Mouse (Mus musculus) stomach, embryonic 16.5 days (tissue): ENCODE results near the gene Mphosph10. TPM values are rescaled to one million over a fixed set of nuclear protein-coding genes. Genes with fewer than 3 reads are reported as not detected.

ENCODE experiments used
- ATAC-seq: fragments of 200-750 bp; cut with Nextera tagmentation; 2 replicates; pipeline ENCODE4 v1.8.0; 2017; ENCODE audit warnings: moderate number of reproducible peaks, moderate TSS enrichment; ENCODE audit not compliant: insufficient read depth, low FRiP score
- H3K27ac ChIP-seq: fragments of 300-500 bp; sonication (generic); 2 replicates; pipeline ENCODE4 v1.5.1; 2014; ENCODE audit warnings: low read length
- H3K27me3 ChIP-seq: fragments of 300-500 bp; sonication (generic); 2 replicates; pipeline ENCODE4 v1.6.1; 2014; ENCODE audit warnings: low read length, control low read depth, mixed read lengths; ENCODE audit not compliant: control insufficient read depth, insufficient read depth
- H3K36me3 ChIP-seq: fragments of 300-500 bp; sonication (generic); 2 replicates; pipeline ENCODE4 v1.6.1; 2014; ENCODE audit warnings: low read length; ENCODE audit not compliant: control insufficient read depth, insufficient read depth
- H3K4me1 ChIP-seq: fragments of 300-500 bp; sonication (generic); 2 replicates; pipeline ENCODE4 v1.6.1; 2014; ENCODE audit warnings: low read length, control low read depth, mixed read lengths; ENCODE audit not compliant: control insufficient read depth, insufficient read depth
- H3K4me2 ChIP-seq: fragments of 300-500 bp; sonication (generic); 2 replicates; pipeline ENCODE4 v1.6.1; 2014; ENCODE audit warnings: low read depth, low read length, mixed read lengths
- H3K4me3 ChIP-seq: fragments of 300-500 bp; sonication (generic); replicated peaks from 2 replicates; pipeline ENCODE4 v1.5.1; 2014; ENCODE audit warnings: mild to moderate bottlenecking, low read length
- H3K9ac ChIP-seq: fragments of 300-500 bp; sonication (generic); 2 replicates; pipeline ENCODE4 v1.6.1; 2014; ENCODE audit warnings: low read length
- H3K9me3 ChIP-seq: fragments of 300-500 bp; sonication (generic); replicated peaks from 2 replicates; pipeline ENCODE4 v1.6.1; 2016; ENCODE audit warnings: low read length, control low read depth; ENCODE audit not compliant: control insufficient read depth
- WGBS: fragments of 180-500 bp; shearing (Covaris S2); extraction: QIAGEN DNeasy Blood & Tissue Kit; methylation state at CpG from one replicate; pipeline ENCODE4 v1.1.7; 2014; 5-methylcytosine and 5-hydroxymethylcytosine counted together
- polyA plus RNA-seq: library from polyadenylated mRNA; unstranded; fragments of >200 nt; fragmentation: Nextera tagmentation; extraction: Ambion mirVana; gene quantifications from 2 replicates; pipeline ENCODE4 v1.2.1, GENCODE M21; 2015

The Mphosph10 gene
- polyA plus RNA-seq, 1 experiment from 2014 or later, result 43.9 TPM

DNA sequence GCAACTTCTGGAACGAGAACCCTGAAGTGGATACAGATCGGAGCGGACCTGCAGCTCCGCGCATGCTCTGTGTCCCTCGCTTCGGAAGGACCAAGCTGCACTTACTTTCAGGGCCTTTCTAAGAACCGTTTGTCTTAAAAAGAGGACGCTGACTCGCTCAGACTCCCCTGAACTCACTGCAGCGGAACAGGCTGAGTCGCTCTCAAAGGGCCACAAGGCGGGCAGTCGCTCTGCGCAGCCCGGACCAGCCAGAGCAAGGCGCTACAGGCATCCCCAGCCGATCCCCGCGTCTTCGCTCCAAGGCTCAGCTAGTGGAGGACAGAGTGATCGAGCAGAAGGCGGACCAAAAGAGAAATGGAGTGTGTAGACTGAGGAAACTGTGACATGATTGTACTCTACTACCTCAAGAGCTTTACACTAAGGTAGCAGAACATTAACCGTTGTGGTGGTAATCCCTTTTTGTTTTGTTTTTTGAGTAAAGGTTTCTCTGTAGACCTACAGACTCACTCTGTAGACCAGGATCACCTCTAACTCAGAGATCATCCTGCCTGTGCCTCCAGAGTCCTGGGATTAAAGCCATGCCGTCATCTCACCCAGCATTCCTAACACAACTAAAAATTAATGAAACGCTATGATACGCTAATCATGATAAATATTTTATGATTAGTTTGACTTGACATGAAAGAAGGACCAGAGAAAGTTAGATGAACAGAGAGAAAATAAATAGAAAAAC, 18.1 kb downstream of the Mphosph10 start, which contains the start of gene Fan1:
TSS of gene Fan1 (minus strand) at position 266 of the 733 bp plus-strand sequence.
- 3% methylated on average over 27 of the region's 27 CpGs for WGBS
- peak within 1 kb of the TSS; percentile 89 for H3K4me2 ChIP-seq
- peak within 1 kb of the TSS; percentile 57 for H3K4me3 ChIP-seq
- H3K9ac ChIP-seq, result peak within 1 kb of the TSS; percentile 77
- H3K27me3 ChIP-seq, result no peaks in the 10 kb centered on the region
- peak within 1 kb of the TSS; percentile 93 for H3K27ac ChIP-seq
- peak; percentile 97 for ATAC-seq
- H3K4me1 ChIP-seq, result peaks cover 2% of the 10 kb centered on the region; the same call in 1 of the 2 replicates
- H3K9me3 ChIP-seq, result no peaks in the 10 kb centered on the region
- peaks cover 24% of the 10 kb centered on the region for H3K36me3 ChIP-seq

DNA sequence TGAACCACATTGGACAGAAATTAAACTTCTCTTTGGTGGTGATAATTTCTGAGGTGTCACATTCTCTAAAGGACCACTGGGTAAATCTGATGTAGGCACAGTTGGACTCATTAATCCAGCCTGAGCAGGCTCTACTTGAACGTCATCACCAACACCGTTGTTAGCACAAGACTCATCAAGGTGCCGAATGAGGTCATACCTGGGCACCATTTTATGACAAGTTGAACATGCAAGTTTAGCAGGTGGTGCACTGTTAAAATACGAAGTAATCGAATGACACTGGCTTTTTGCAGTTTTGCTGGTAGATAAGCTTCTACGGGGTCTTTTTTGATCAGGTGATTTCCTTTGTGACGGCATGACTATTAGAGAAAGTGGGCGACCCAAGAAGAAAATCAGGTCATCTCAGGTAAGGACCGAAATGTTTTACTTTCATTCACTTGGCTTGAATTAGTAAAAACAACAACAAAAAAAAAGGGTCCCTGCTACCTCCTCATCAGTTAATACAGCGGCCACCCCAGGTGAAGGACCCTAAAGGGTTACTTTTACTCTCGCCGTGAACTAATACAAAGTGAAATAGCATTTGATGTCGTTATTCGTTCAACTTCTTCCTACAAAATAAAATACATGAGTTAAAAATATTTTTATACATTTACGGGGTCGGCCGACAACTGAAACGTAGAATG, 18.8 kb downstream of the Mphosph10 start:
- no peaks in the 10 kb centered on the region for H3K9me3 ChIP-seq
- no peaks in the 10 kb centered on the region for H3K27me3 ChIP-seq
- H3K4me1 ChIP-seq, result peaks cover 2% of the 10 kb centered on the region; the same call in 1 of the 2 replicates
- no peak for ATAC-seq
- peak overlapping the region; percentile 89 for H3K4me2 ChIP-seq
- peaks cover 17% of the 10 kb centered on the region for H3K36me3 ChIP-seq
- H3K4me3 ChIP-seq, result peak overlapping the region; percentile 57
- WGBS, result 9% methylated on average over 18 of the region's 18 CpGs
- H3K27ac ChIP-seq, result peak overlapping the region; percentile 93
- H3K9ac ChIP-seq, result peak overlapping the region; percentile 77

DNA sequence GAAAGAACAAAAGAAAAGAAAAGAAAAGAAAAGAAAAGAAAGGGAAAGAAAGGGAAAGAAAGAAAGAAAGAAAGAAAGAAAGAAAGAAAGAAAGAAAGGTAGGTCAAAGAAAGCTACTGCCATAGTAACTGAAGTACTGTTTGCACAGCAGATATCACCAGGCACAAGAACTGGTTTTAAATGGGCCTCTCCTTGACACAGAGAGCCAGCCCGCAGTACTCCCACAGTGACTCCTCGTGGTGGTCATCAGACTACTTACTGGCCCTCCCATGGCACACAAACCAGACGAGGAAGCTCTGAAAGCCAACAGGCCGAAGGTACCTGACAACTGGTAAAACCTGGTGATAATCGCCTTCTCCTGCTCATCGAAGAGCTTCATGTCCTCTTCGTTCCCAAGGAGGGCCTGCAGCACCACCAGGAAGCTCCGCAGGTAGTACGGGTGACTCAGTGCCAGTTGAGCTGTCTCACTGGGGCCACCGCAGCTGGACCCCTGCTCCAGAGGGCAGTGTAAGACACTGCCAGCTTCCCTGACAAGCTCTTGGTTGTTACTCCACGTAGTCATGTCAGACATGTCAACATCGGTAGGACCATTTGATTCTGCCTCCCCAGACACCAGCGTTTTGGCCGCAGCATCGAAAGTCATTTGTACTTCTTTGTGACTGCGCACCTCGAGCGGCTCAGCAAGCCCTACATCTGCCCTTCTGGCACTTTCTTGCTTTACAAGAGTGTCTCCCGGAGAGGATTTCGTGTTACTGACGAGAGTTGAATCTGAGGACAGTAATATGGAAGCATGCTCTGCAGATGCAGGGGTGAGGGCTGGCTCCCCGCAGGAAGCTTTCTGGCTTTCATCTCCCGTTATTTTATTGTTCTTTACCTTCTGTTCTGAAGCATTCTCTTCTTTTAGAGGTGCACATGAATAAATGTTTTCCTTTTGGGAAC, 19.9 kb downstream of the Mphosph10 start:
- H3K9ac ChIP-seq, result no peak overlapping the region
- 93% methylated on average over 23 of the region's 23 CpGs for WGBS
- H3K4me2 ChIP-seq, result no peak overlapping the region
- peaks cover 2% of the 10 kb centered on the region; the same call in 1 of the 2 replicates for H3K4me1 ChIP-seq
- H3K27ac ChIP-seq, result no peak overlapping the region
- no peak overlapping the region for H3K4me3 ChIP-seq
- ATAC-seq, result no peak
- H3K36me3 ChIP-seq, result peaks cover 8% of the 10 kb centered on the region
- no peaks in the 10 kb centered on the region for H3K9me3 ChIP-seq
- no peaks in the 10 kb centered on the region for H3K27me3 ChIP-seq

DNA sequence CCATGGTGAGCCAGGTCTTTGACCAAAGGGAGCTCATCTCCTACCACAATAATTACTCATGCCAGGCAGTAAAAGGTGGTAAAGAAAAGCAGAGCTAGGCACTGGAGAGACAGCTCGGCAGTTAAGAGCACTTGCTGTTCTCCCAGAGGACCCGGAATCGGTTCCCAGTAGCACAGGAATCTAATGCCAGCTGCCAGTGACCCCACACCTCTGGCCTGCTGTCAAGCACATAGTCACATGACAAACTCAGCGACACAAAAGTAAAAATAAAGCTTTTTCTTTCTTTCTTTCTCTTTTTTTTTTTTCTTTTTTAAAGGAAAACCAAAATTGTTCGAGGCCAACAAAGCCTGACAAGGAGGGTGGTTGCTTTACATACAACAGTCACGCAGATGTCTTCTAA, 22.2 kb downstream of the Mphosph10 start:
- 89% methylated on average over 6 of the region's 6 CpGs for whole genome bisulfite sequencing
- Histone ChIP-seq H3K4me3 (no peak overlapping the region), H3K4me2 (no peak overlapping the region), H3K9ac (no peak overlapping the region), H3K27ac (no peak overlapping the region), H3K4me1 (peaks cover 2% of the 10 kb centered on the region; the same call in 1 of the 2 replicates), H3K36me3 (no peaks in the 10 kb centered on the region; the same call in 1 of the 2 replicates), H3K27me3 (no peaks in the 10 kb centered on the region), H3K9me3 (no peaks in the 10 kb centered on the region)
- no peak for ATAC-seq

DNA sequence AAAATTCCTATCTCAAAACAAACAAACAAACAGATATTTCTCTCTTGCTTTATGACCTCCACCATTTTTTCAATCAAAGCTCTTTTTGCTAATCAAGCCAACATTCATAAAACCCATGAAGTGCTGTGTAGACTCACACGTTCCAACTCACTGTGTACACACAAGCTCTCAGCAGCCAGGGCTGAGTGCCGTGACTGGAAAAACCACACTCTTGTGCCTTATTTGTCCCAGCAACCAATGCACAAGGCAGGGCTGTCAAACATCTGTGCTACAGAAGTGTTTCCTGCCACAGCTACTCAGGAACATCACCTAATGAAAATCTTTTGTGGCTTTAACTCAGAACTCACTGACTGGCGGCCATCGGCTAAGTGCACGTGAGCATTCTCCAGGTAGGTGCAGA, 26.2 kb downstream of the Mphosph10 start:
- 88% methylated on average over 5 of the region's 5 CpGs for WGBS
- no peak for ATAC-seq

DNA sequence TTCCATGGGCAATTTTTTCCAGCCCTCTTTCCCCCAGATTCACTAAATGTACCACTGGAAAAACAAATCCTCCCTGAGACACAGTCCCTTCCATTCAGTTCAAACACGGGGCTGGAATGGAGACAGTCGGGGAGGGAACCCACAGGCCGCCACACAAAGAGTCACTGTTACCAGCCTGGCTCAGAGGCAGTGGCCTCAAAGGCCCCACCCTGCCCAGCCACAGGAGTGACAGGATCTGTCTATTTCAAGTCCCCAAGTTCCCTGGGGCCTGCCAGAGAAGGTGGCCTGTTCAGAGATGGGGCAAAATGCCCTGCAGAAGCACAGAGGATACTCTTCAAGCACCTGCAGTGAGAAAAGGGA, 31.5 kb downstream of the Mphosph10 start:
- Histone ChIP-seq H3K4me3 (no peak overlapping the region), H3K9ac (no peak overlapping the region), H3K4me2 (no peak overlapping the region), H3K9me3 (no peaks in the 10 kb centered on the region), H3K36me3 (peaks cover 18% of the 10 kb centered on the region), H3K4me1 (peaks cover 5% of the 10 kb centered on the region; the same call in 1 of the 2 replicates), H3K27me3 (no peaks in the 10 kb centered on the region), H3K27ac (peak overlapping the region; percentile 39; the same call in 1 of the 2 replicates)
- WGBS, result 69% methylated on average over 3 of the region's 3 CpGs
- peak; percentile 81; the same call in 1 of the 2 replicates for ATAC-seq

More for the DNA sequence above, 26.2 kb downstream of the Mphosph10 start:
- Histone ChIP-seq H3K36me3 (peaks cover 14% of the 10 kb centered on the region), H3K9me3 (no peaks in the 10 kb centered on the region), H3K27me3 (no peaks in the 10 kb centered on the region), H3K27ac (no peak overlapping the region), H3K9ac (no peak overlapping the region), H3K4me3 (no peak overlapping the region), H3K4me2 (no peak overlapping the region), H3K4me1 (no peaks in the 10 kb centered on the region)

DNA sequence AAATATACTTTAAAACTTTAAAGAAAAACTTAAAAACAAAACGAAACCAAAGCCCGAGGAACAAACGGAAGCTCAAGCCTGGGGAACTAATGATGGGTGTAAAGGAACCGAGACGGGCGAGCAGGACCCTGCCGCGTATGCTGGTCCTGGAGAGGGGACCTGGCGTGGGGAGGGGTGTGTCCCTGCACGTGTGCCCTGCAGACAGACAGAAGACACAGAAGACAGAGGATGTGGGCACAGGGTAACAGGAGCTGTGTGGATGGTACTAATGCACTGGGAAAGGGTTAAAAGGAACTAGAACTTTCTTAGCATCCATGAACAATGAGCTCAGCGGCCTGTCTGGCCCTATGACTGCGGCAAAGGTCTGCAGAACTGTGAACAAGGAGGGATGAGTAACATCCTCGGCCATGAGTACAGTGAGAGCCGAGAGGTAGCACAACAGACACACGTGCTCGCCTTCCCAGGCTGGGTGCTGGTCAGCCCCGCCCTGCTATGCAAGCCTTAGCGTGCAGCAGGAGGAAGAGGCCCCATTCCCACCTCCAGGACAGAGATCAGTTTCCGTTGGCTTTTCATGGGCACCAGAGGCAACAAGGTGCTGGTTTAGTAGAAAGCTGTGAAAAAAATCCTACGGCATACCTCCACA, 32.0 kb downstream of the Mphosph10 start:
- peak; percentile 86 for ATAC-seq
- Histone ChIP-seq H3K27me3 (no peaks in the 10 kb centered on the region), H3K4me2 (no peak overlapping the region), H3K36me3 (peaks cover 18% of the 10 kb centered on the region), H3K27ac (peak overlapping the region; percentile 39; the same call in 1 of the 2 replicates), H3K4me3 (no peak overlapping the region), H3K9ac (no peak overlapping the region), H3K4me1 (peaks cover 5% of the 10 kb centered on the region; the same call in 1 of the 2 replicates), H3K9me3 (no peaks in the 10 kb centered on the region)
- WGBS, result 77% methylated on average over 20 of the region's 20 CpGs

DNA sequence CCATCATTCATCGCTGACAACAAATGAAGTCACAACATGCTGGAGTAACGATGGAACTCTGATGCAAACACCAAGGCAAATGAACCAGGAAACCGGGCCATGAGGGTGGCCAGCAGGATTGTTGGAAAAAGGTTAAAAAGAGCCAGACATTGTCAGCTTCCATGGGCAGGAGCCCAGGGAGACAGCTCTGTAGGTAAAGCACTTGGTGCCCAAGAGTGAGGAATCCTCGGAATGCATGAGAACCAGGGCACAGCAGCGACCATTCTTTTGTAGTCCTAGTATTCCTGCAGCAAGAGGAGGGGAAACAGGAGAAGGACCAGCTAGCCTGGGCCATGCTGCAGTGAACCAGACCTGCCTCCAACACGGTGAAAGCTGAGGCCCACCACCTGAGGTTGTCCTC, 33.4 kb downstream of the Mphosph10 start:
- H3K27ac ChIP-seq, result no peak overlapping the region
- no peaks in the 10 kb centered on the region for H3K27me3 ChIP-seq
- H3K4me3 ChIP-seq, result no peak overlapping the region
- peaks cover 5% of the 10 kb centered on the region; the same call in 1 of the 2 replicates for H3K4me1 ChIP-seq
- H3K4me2 ChIP-seq, result no peak overlapping the region
- peaks cover 14% of the 10 kb centered on the region for H3K36me3 ChIP-seq
- WGBS, result 71% methylated on average over 6 of the region's 6 CpGs
- ATAC-seq, result no peak
- no peak overlapping the region for H3K9ac ChIP-seq
- H3K9me3 ChIP-seq, result no peaks in the 10 kb centered on the region
